Comparison of ENCODE assay signal across 14 mouse cellular contexts in genomic region chr1:155790111-155790974, GRCm38 (mm10). TPM values are rescaled to one million over a fixed set of nuclear protein-coding genes. Genes with fewer than 3 reads are reported as not detected.
DNase-seq lines count a peak whose midpoint lies in the region; ATAC-seq and TF ChIP-seq lines count a peak whose summit lies in the region.
"Had no signal": no experiment of that assay in that cellular context is flagged by ENCODE, and none has a peak within 500 bp of the region (broad histone marks: within the 10 kb centered on the region; RNA-seq: fewer than 3 reads in every experiment).

No protein-coding gene starts in this region.

- WGBS in hindbrain, embryonic 10.5 days = 54% methylated on average over 16 of the region's 16 CpGs
- 50% methylated on average over 16 of the region's 16 CpGs for WGBS in midbrain, postnatal 0 days
- WGBS in lung, adult 2 months = 78% methylated on average over 16 of the region's 16 CpGs

- TF ChIP-seq CTCF in midbrain, postnatal 0 days (IDR thresholded peaks at IDR 0.05) = no peak
- no peak for TF ChIP-seq CTCF in lung, adult 2 months (IDR thresholded peaks at IDR 0.05; ENCODE audit: insufficient read depth, low read length)

- no peak overlapping the region for H3K4me2 ChIP-seq in midbrain, postnatal 0 days (ENCODE audit: low read depth, low read length, poor library complexity, severe bottlenecking)
- H3K4me2 ChIP-seq: embryonic facial prominence, embryonic 15.5 days; limb, embryonic 12.5 days had no signal

- peak; percentile 23 to 27 for DNase-seq in kidney, postnatal 36 days
- DNase-seq in kidney, postnatal 14 days = no peak
- peak; percentile 77 to 85 for DNase-seq in cerebellum, postnatal 10 days
- DNase-seq in hindbrain, embryonic 10.5 days (ENCODE audit: low spot score) = peak; percentile 44
- DNase-seq in midbrain, postnatal 0 days (ENCODE audit: low spot score) = peak; percentile 79
- DNase-seq in lung, adult 2 months = no peak
- DNase-seq in left cerebral cortex, postnatal 14 days (ENCODE audit: low spot score in 2 of 2) = no peak
- DNase-seq in kidney, adult 9 months = no peak
- DNase-seq: kidney, adult 18-20 months; right cerebral cortex, postnatal 25 days had no signal

- peak; percentile 50; the same call in 1 of the 2 replicates for ATAC-seq in midbrain, postnatal 0 days (ENCODE audit: low FRiP score)
- ATAC-seq: CD4-positive, CD25-positive, alpha-beta regulatory T cell, adult 4 months had no signal

- H3K27me3 ChIP-seq in hindbrain, embryonic 10.5 days (ENCODE audit: insufficient read depth, poor library complexity, severe bottlenecking) = peaks cover 20% of the 10 kb centered on the region
- no peaks in the 10 kb centered on the region for H3K27me3 ChIP-seq in midbrain, postnatal 0 days (ENCODE audit: insufficient read depth, low read length)
- H3K27me3 ChIP-seq: embryonic facial prominence, embryonic 15.5 days; limb, embryonic 12.5 days had no signal

- H3K4me3 ChIP-seq in hindbrain, embryonic 10.5 days = no peak overlapping the region
- no peak overlapping the region for H3K4me3 ChIP-seq in midbrain, postnatal 0 days (ENCODE audit: low read depth, low read length)
- H3K4me3 ChIP-seq in lung, adult 2 months (replicated peaks; ENCODE audit: extremely low read depth, low read depth, low read length) = no peak overlapping the region
- H3K4me3 ChIP-seq: embryonic facial prominence, embryonic 15.5 days; limb, embryonic 12.5 days had no signal

- H3K4me1 ChIP-seq in hindbrain, embryonic 10.5 days (replicated peaks) = peaks cover 30% of the 10 kb centered on the region
- H3K4me1 ChIP-seq in midbrain, postnatal 0 days (ENCODE audit: insufficient read depth, low read length) = no peaks in the 10 kb centered on the region
- no peaks in the 10 kb centered on the region for H3K4me1 ChIP-seq in lung, adult 2 months (ENCODE audit: control insufficient read depth, insufficient read depth, low read length)
- H3K4me1 ChIP-seq: embryonic facial prominence, embryonic 15.5 days; limb, embryonic 12.5 days had no signal

- no peaks in the 10 kb centered on the region for H3K9me3 ChIP-seq in hindbrain, embryonic 10.5 days
- no peaks in the 10 kb centered on the region for H3K9me3 ChIP-seq in midbrain, postnatal 0 days (ENCODE audit: low read length)
- H3K9me3 ChIP-seq: embryonic facial prominence, embryonic 15.5 days; limb, embryonic 12.5 days had no signal

- H3K9ac ChIP-seq in midbrain, postnatal 0 days (replicated peaks; ENCODE audit: low read length, poor library complexity, severe bottlenecking) = no peak overlapping the region
- H3K9ac ChIP-seq: embryonic facial prominence, embryonic 15.5 days; limb, embryonic 12.5 days had no signal

- TF ChIP-seq POLR2A in lung, adult 2 months (IDR thresholded peaks at IDR 0.05; ENCODE audit: borderline replicate concordance, extremely low read depth, low read depth, low read length) = no peak

- peaks cover 60% of the 10 kb centered on the region for H3K36me3 ChIP-seq in hindbrain, embryonic 10.5 days
- H3K36me3 ChIP-seq in midbrain, postnatal 0 days (ENCODE audit: insufficient read depth, low read length) = peaks cover 63% of the 10 kb centered on the region

- H3K27ac ChIP-seq in hindbrain, embryonic 10.5 days = peak overlapping the region; percentile 84
- no peak overlapping the region for H3K27ac ChIP-seq in midbrain, postnatal 0 days (ENCODE audit: low read depth, low read length)
- H3K27ac ChIP-seq: embryonic facial prominence, embryonic 15.5 days; limb, embryonic 12.5 days had no signal

- intact Hi-C loops in left cerebral cortex, postnatal 14 days (cut with DNase I) = no loop called here

RNA-seq across cellular contexts. Expression of gene Qsox1, which starts 22.3 kb away (rescaled TPM):
- polyA plus RNA-seq in hindbrain, embryonic 10.5 days (2016; fragmentation: Nextera tagmentation; extraction: Ambion mirVana) = 17.9 and 24.4 TPM in 2 replicates
- total RNA-seq in midbrain, postnatal 0 days (2014; rRNA removed) = 31.7 and 32.7 TPM in 2 replicates
- 21.3 and 23.0 TPM in 2 replicates for polyA plus RNA-seq in midbrain, postnatal 0 days (2015; fragmentation: Nextera tagmentation; extraction: Ambion mirVana)
- polyA plus RNA-seq in lung, adult 2 months (2012; rRNA removed) = 170 and 171 TPM in 2 replicates
- 10 to 100 TPM; 27.1 to 34.2 TPM for total RNA-seq in left cerebral cortex, postnatal 14 days (2021)

RNA-seq across cellular contexts. Expression of gene Lhx4, which starts 38.9 kb away (rescaled TPM):
- 5.7 and 11.6 TPM in 2 replicates for polyA plus RNA-seq in hindbrain, embryonic 10.5 days (2016; fragmentation: Nextera tagmentation; extraction: Ambion mirVana)
- 1.5 and 2.7 TPM in 2 replicates for total RNA-seq in midbrain, postnatal 0 days (2014; rRNA removed)
- polyA plus RNA-seq in midbrain, postnatal 0 days (2015; fragmentation: Nextera tagmentation; extraction: Ambion mirVana) = 0.99 and 1.1 TPM in 2 replicates
- not detected in 2 replicates for polyA plus RNA-seq in lung, adult 2 months (2012; rRNA removed)
- not detected for total RNA-seq in left cerebral cortex, postnatal 14 days (2021)
- total RNA-seq: megakaryocyte, adult 5-6 weeks had no signal
- polyA plus RNA-seq: embryonic facial prominence, embryonic 15.5 days; limb, embryonic 12.5 days had no signal

Comparison
In these comparisons a context has a peak if more than half of its experiments do, and no peak if none do; other contexts are left out.
1. DNase-seq: peak in kidney, postnatal 36 days (2 of 2), cerebellum, postnatal 10 days (2 of 2), hindbrain, embryonic 10.5 days (single experiment) and midbrain, postnatal 0 days (single experiment); none in kidney, postnatal 14 days (single experiment), lung, adult 2 months (single experiment), left cerebral cortex, postnatal 14 days (0 of 2) and kidney, adult 9 months (single experiment).